Mouse (Mus musculus): ENCODE results near the gene Fam210b. TPM values are rescaled to one million over a fixed set of nuclear protein-coding genes. Genes with fewer than 3 reads are reported as not detected.

Gene Fam210b
- polyA plus RNA-seq, 1 experiment from 2014 or later = 21.3 TPM

GRCm38 (mm10) chr2:172350773-172351172 is 5.4 kb downstream of the Fam210b start:
- Histone ChIP-seq H3K36me3 (0 out of 2 replicates have a peak, but pooled peaks cover 12% of the 10 kb centered on the region), H3K9me3 (replicated peaks) (no peaks in the 10 kb centered on the region), H3K27me3 (no peaks in the 10 kb centered on the region), H3K4me3 (replicated peaks) (no peak overlapping the region), H3K9ac (no peak overlapping the region), H3K4me2 (replicated peaks) (no peak overlapping the region), H3K4me1 (peaks cover 9% of the 10 kb centered on the region), H3K27ac (replicated peaks) (no peak overlapping the region)
- WGBS = 66% methylated on average over 8 of the region's 8 CpGs
- ATAC-seq (ENCODE audit: insufficient number of reproducible peaks, low FRiP score, low TSS enrichment, low read depth) = no peak

DNA sequence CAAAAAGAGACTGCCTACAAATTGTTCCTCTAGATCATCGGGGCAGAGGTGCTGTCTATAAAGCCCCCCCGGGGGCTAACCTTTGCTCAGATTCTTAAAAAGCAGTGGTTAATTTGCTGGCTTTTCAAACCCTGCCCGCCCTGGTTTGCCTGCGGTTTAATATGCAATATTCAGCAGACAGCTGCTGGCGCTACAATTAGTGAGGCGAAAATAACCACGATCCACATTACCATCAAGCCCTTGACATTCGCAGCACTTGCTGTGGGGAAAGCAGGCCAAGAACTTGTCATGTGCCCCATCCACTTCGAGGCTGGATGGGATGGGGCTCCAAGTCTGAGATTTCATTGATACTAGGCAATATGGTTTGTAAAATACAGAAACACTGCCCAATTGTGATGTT is 7.9 kb downstream of the Fam210b start:
- Histone ChIP-seq H3K9ac (no peak overlapping the region), H3K9me3 (replicated peaks) (no peaks in the 10 kb centered on the region), H3K36me3 (peaks cover 37% of the 10 kb centered on the region), H3K4me1 (peaks cover 4% of the 10 kb centered on the region; the same call in 1 of the 2 replicates), H3K4me3 (replicated peaks) (no peak overlapping the region), H3K4me2 (replicated peaks) (no peak overlapping the region), H3K27me3 (no peaks in the 10 kb centered on the region), H3K27ac (replicated peaks) (no peak overlapping the region)
- no peak for ATAC-seq (ENCODE audit: insufficient number of reproducible peaks, low FRiP score, low TSS enrichment, low read depth)
- 75% methylated on average over 9 of the region's 9 CpGs for WGBS

GRCm38 (mm10) chr2:172354761-172355160 is 9.4 kb downstream of the Fam210b start:
- Histone ChIP-seq H3K4me1 (no peaks in the 10 kb centered on the region), H3K36me3 (peaks cover 51% of the 10 kb centered on the region), H3K27ac (replicated peaks) (no peak overlapping the region), H3K4me3 (replicated peaks) (no peak overlapping the region), H3K9me3 (replicated peaks) (no peaks in the 10 kb centered on the region), H3K27me3 (no peaks in the 10 kb centered on the region), H3K9ac (no peak overlapping the region), H3K4me2 (replicated peaks) (no peak overlapping the region)
- no peak for ATAC-seq (ENCODE audit: insufficient number of reproducible peaks, low FRiP score, low TSS enrichment, low read depth)
- WGBS = 47% methylated on average over 9 of the region's 9 CpGs

DNA sequence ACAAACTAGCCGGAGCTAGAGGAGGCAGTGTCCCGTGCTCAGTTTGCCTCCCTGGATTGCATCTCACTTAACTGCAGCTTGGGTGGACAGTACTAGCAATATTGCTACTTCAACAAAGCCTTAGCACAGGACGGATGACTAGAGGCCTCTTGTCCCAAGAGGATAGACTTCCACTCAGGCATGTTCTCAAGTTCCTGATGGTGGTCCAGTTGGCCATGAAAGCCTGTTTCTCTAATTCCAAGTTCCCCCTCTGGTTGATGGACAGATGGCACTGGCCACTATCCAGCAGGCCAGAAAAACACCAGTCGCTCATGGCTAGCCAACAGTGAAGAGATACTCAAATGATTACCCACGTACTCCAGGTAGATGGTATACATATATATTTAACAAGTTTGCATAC is 10.5 kb downstream of the Fam210b start:
- WGBS = 81% methylated on average over 5 of the region's 5 CpGs
- Histone ChIP-seq H3K27ac (replicated peaks) (no peak overlapping the region), H3K4me2 (replicated peaks) (no peak overlapping the region), H3K36me3 (peaks cover 56% of the 10 kb centered on the region), H3K9ac (no peak overlapping the region), H3K4me3 (replicated peaks) (no peak overlapping the region), H3K9me3 (replicated peaks) (no peaks in the 10 kb centered on the region), H3K4me1 (no peaks in the 10 kb centered on the region), H3K27me3 (no peaks in the 10 kb centered on the region)
- ATAC-seq (ENCODE audit: insufficient number of reproducible peaks, low FRiP score, low TSS enrichment, low read depth) = no peak

GRCm38 (mm10) chr2:172363176-172363575 is 17.8 kb downstream of the Fam210b start:
- Histone ChIP-seq H3K4me3 (replicated peaks) (no peak overlapping the region), H3K9ac (no peak overlapping the region), H3K36me3 (peaks cover 73% of the 10 kb centered on the region), H3K4me2 (replicated peaks) (no peak overlapping the region), H3K27ac (replicated peaks) (no peak overlapping the region), H3K4me1 (peaks cover 2% of the 10 kb centered on the region; the same call in 1 of the 2 replicates), H3K27me3 (no peaks in the 10 kb centered on the region), H3K9me3 (replicated peaks) (no peaks in the 10 kb centered on the region)
- 84% methylated on average over 7 of the region's 7 CpGs for WGBS
- ATAC-seq (ENCODE audit: insufficient number of reproducible peaks, low FRiP score, low TSS enrichment, low read depth) = no peak

GRCm38 (mm10) chr2:172370411-172371223 is 25.3 kb downstream of the Fam210b start, which contains the start of the genes Aurka and Cstf1:
Aurka (minus strand) TSS chr2:172370535.
Cstf1 (plus strand) TSS chr2:172370681.
- Histone ChIP-seq H3K4me2 (replicated peaks) (peak within 1 kb of the TSS; percentile 78), H3K4me3 (replicated peaks) (peak within 1 kb of the TSS; percentile 79), H3K4me1 (peaks cover 26% of the 10 kb centered on the region), H3K9ac (peak within 1 kb of the TSS; percentile 88), H3K36me3 (peaks cover 40% of the 10 kb centered on the region), H3K27ac (replicated peaks) (peak within 1 kb of the TSS; percentile 90), H3K27me3 (no peaks in the 10 kb centered on the region), H3K9me3 (replicated peaks) (no peaks in the 10 kb centered on the region)
- ATAC-seq (ENCODE audit: insufficient number of reproducible peaks, low FRiP score, low TSS enrichment, low read depth) = peak; percentile 97
- WGBS = under 1% methylated on average over 66 of the region's 66 CpGs

GRCm38 (mm10) chr2:172371258-172371657 is 25.9 kb downstream of the Fam210b start:
- peak overlapping the region; percentile 55 for H3K4me2 ChIP-seq (replicated peaks)
- H3K4me1 ChIP-seq = peaks cover 26% of the 10 kb centered on the region
- H3K27me3 ChIP-seq = no peaks in the 10 kb centered on the region
- peak overlapping the region; percentile 90; the same call in 1 of the 2 replicates for H3K27ac ChIP-seq (replicated peaks)
- no peaks in the 10 kb centered on the region for H3K9me3 ChIP-seq (replicated peaks)
- peaks cover 47% of the 10 kb centered on the region for H3K36me3 ChIP-seq
- under 1% methylated on average over 11 of the region's 11 CpGs for WGBS
- H3K4me3 ChIP-seq (replicated peaks) = peak overlapping the region; percentile 79
- ATAC-seq (ENCODE audit: insufficient number of reproducible peaks, low FRiP score, low TSS enrichment, low read depth) = no peak
- peak overlapping the region; percentile 88 for H3K9ac ChIP-seq

GRCm38 (mm10) chr2:172376551-172376950 is 31.2 kb downstream of the Fam210b start:
- WGBS = 87% methylated on average over 4 of the region's 4 CpGs
- Histone ChIP-seq H3K4me3 (replicated peaks) (no peak overlapping the region), H3K36me3 (peaks cover 84% of the 10 kb centered on the region), H3K4me2 (replicated peaks) (no peak overlapping the region), H3K27ac (replicated peaks) (no peak overlapping the region), H3K27me3 (no peaks in the 10 kb centered on the region), H3K9me3 (replicated peaks) (no peaks in the 10 kb centered on the region), H3K4me1 (peaks cover 7% of the 10 kb centered on the region), H3K9ac (no peak overlapping the region)
- no peak for ATAC-seq (ENCODE audit: insufficient number of reproducible peaks, low FRiP score, low TSS enrichment, low read depth)

DNA sequence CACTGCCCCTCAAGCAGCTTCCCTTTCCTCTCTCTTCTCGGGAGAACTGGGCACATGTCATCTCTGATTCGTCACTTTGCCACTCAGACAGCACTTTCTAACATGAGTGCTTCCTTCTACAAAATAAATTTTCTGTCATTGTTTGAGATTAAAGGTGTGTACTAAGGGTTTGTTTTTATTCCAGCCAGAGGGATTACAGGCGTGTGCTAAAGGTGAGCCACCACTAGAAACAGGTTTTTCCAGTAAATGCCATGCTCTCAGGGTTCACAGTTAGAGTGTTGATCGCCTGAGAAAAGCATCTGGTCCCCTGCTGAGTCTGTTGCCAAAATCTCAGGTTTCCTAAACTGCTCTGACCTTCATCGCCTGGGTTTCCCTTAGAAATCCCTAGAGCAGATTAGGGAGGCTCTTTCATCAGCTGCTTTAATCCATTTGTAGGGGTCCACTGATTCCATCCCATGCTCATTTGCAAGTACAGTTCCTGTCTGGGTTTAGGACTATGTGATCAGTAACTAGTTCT is 31.7 kb downstream of the Fam210b start:
- no peak overlapping the region for H3K4me2 ChIP-seq (replicated peaks)
- no peak overlapping the region for H3K4me3 ChIP-seq (replicated peaks)
- no peak overlapping the region for H3K9ac ChIP-seq
- peaks cover 2% of the 10 kb centered on the region for H3K4me1 ChIP-seq
- no peak overlapping the region for H3K27ac ChIP-seq (replicated peaks)
- ATAC-seq (ENCODE audit: insufficient number of reproducible peaks, low FRiP score, low TSS enrichment, low read depth) = no peak
- H3K9me3 ChIP-seq (replicated peaks) = no peaks in the 10 kb centered on the region
- WGBS = 52% methylated on average over 5 of the region's 5 CpGs
- peaks cover 89% of the 10 kb centered on the region for H3K36me3 ChIP-seq
- H3K27me3 ChIP-seq = no peaks in the 10 kb centered on the region

DNA sequence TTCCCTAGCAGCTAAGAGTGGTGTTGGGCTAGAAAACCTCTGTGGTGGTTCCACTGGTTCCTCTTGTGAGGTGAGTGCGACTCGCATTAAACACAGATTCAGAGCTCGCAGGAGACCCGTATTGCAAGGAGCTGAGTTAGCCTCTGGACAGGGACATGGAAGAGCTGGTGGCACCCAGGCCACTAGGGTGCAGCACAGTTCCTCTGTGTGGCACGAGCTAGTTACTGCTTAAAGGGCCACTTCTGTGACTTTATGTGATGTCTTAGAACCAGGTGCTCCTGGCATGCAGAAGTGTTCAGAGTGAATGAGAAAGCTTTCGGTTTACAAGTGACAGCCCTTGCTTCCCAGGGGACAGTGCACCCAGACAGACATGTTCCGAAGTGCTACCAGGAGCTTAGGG is 33.0 kb downstream of the Fam210b start:
- Histone ChIP-seq H3K36me3 (peaks cover 91% of the 10 kb centered on the region), H3K27me3 (no peaks in the 10 kb centered on the region), H3K4me3 (replicated peaks) (no peak overlapping the region), H3K4me1 (no peaks in the 10 kb centered on the region), H3K9ac (no peak overlapping the region), H3K4me2 (replicated peaks) (no peak overlapping the region), H3K9me3 (replicated peaks) (no peaks in the 10 kb centered on the region), H3K27ac (replicated peaks) (no peak overlapping the region)
- WGBS = 76% methylated on average over 7 of the region's 7 CpGs
- ATAC-seq (ENCODE audit: insufficient number of reproducible peaks, low FRiP score, low TSS enrichment, low read depth) = no peak

- Histone ChIP-seq H3K4me1 (no peaks in the 10 kb centered on the region), H3K27me3 (no peaks in the 10 kb centered on the region), H3K9ac (no peak overlapping the region), H3K9me3 (replicated peaks) (no peaks in the 10 kb centered on the region), H3K4me3 (replicated peaks) (no peak overlapping the region), H3K36me3 (peaks cover 70% of the 10 kb centered on the region), H3K4me2 (replicated peaks) (no peak overlapping the region), H3K27ac (replicated peaks) (no peak overlapping the region)
- 94% methylated on average over 17 of the region's 17 CpGs for WGBS
- ATAC-seq (ENCODE audit: insufficient number of reproducible peaks, low FRiP score, low TSS enrichment, low read depth) = no peak
Measured at GRCm38 (mm10) chr2:172380513-172380912, 35.1 kb downstream of the Fam210b start.
